Mouse (Mus musculus): ENCODE results near the gene Pde7b. TPM values are rescaled to one million over a fixed set of nuclear protein-coding genes. Genes with fewer than 3 reads are reported as not detected.

Gene Pde7b
- polyA plus RNA-seq, 1 experiment from 2014 or later: 0.42 TPM

DNA sequence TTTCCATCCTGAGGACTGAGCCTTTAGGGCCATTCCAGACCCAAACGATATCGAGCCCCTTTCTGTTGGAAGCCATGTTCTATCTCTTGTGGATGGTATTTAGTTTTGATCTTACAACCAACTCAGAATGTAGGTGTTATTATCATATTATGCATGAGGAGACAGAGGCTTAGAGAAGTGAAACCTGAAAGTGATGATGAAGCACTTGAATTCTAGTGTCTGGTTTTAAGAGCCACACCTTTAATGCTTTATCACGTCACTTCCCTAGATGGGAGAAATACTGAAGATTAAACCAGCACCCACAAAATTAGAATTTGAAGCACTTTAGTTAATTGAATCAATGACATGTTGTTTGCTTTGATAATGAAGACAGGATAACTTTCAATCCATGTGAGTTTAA, 329.1 kb downstream of the Pde7b start:
- no peak overlapping the region for H3K4me3 ChIP-seq
- no peaks in the 10 kb centered on the region for H3K36me3 ChIP-seq
- H3K4me2 ChIP-seq: no peak overlapping the region
- H3K27me3 ChIP-seq (replicated peaks): no peaks in the 10 kb centered on the region
- H3K27ac ChIP-seq: no peak overlapping the region
- no peak for ATAC-seq
- H3K9ac ChIP-seq: no peak overlapping the region
- no peaks in the 10 kb centered on the region for H3K4me1 ChIP-seq
- no peaks in the 10 kb centered on the region for H3K9me3 ChIP-seq (replicated peaks)
- WGBS (ENCODE audit: insufficient replicate concordance): 78% methylated on average over 3 of the region's 3 CpGs

GRCm38 (mm10) chr10:20394815-20395214, 330.1 kb downstream of the Pde7b start:
- no peak overlapping the region for H3K4me2 ChIP-seq
- ATAC-seq: no peak
- no peaks in the 10 kb centered on the region for H3K9me3 ChIP-seq (replicated peaks)
- H3K9ac ChIP-seq: no peak overlapping the region
- no peaks in the 10 kb centered on the region for H3K36me3 ChIP-seq
- 71% methylated on average over 5 of the region's 5 CpGs for WGBS (ENCODE audit: insufficient replicate concordance)
- no peaks in the 10 kb centered on the region for H3K27me3 ChIP-seq (replicated peaks)
- H3K4me1 ChIP-seq: no peaks in the 10 kb centered on the region
- H3K4me3 ChIP-seq: no peak overlapping the region
- no peak overlapping the region for H3K27ac ChIP-seq

- Histone ChIP-seq H3K27me3 (replicated peaks) (no peaks in the 10 kb centered on the region), H3K9me3 (replicated peaks) (no peaks in the 10 kb centered on the region), H3K4me1 (no peaks in the 10 kb centered on the region), H3K9ac (no peak overlapping the region), H3K4me2 (no peak overlapping the region), H3K4me3 (no peak overlapping the region), H3K27ac (no peak overlapping the region), H3K36me3 (no peaks in the 10 kb centered on the region)
- 41% methylated on average over 3 of the region's 3 CpGs for WGBS (ENCODE audit: insufficient replicate concordance)
- ATAC-seq: no peak
These were observed 334.3 kb downstream of the Pde7b start for GRCm38 (mm10) chr10:20390568-20390967.

DNA sequence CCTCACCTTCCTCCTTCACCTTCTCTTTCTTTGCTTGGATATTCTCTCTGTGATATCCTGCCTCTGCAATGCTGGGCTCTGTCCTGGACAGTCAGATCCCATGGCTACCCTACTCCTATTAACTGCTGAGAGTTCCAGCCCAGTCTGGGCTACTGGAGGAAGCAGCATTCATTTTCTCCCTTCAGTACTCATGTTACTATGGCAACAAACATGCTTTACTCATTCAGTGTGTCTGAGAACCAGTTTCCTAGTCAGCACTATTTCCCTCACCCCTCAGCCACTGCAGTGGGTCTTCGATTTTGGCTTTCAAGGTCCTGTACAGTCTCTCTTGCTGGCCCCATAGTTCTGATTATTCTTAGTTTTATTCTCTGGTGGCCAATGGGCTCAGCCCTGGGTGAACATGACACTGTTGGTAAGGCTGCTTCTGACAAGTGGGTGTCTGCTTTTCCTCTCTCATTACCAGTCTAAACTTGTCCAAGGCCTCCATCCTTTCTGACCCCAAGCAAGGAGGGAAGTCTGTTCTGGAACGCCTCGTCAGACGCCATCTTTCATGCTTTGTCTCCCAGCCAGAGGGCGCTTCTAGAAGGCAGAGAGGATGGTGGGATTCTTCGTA, 342.0 kb downstream of the Pde7b start:
- Histone ChIP-seq H3K27me3 (replicated peaks) (0 out of 2 replicates have a peak, but pooled peaks cover 4% of the 10 kb centered on the region), H3K4me1 (no peaks in the 10 kb centered on the region), H3K36me3 (no peaks in the 10 kb centered on the region), H3K4me3 (no peak overlapping the region), H3K9ac (no peak overlapping the region), H3K27ac (no peak overlapping the region), H3K9me3 (replicated peaks) (no peaks in the 10 kb centered on the region), H3K4me2 (no peak overlapping the region)
- WGBS (ENCODE audit: insufficient replicate concordance): 67% methylated on average over 6 of the region's 6 CpGs
- no peak for ATAC-seq

DNA sequence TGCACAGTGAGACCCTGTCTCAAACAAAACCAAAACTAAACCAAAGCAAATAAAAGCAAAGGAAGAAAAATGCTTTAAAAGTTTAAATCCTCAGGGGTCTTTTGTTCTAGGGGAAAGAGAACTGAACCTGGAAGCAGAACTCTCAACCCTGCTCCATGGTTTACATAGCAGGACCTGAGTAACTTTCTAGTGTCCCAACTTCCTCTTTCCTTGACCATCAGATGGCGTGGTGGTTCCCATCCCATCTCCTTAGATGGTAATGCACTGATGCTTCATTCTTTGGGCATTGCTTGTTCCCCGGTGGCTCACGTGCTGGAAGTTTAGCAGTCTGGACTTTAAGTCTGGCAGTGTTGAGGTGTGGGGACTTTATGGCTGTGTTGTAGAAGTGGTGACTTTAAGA, 343.5 kb downstream of the Pde7b start:
- no peak overlapping the region for H3K27ac ChIP-seq
- 0 out of 2 replicates have a peak, but pooled peaks cover 4% of the 10 kb centered on the region for H3K27me3 ChIP-seq (replicated peaks)
- H3K4me2 ChIP-seq: no peak overlapping the region
- 62% methylated on average over 3 of the region's 3 CpGs for WGBS (ENCODE audit: insufficient replicate concordance)
- H3K4me3 ChIP-seq: no peak overlapping the region
- no peak for ATAC-seq
- no peaks in the 10 kb centered on the region for H3K36me3 ChIP-seq
- no peaks in the 10 kb centered on the region for H3K4me1 ChIP-seq
- H3K9ac ChIP-seq: no peak overlapping the region
- H3K9me3 ChIP-seq (replicated peaks): no peaks in the 10 kb centered on the region

- Histone ChIP-seq H3K27ac (no peak overlapping the region), H3K36me3 (no peaks in the 10 kb centered on the region), H3K9ac (no peak overlapping the region), H3K9me3 (replicated peaks) (no peaks in the 10 kb centered on the region), H3K4me3 (no peak overlapping the region), H3K4me1 (no peaks in the 10 kb centered on the region), H3K27me3 (replicated peaks) (0 out of 2 replicates have a peak, but pooled peaks cover 4% of the 10 kb centered on the region), H3K4me2 (no peak overlapping the region)
- no peak for ATAC-seq
- 60% methylated on average over 3 of the region's 3 CpGs for WGBS (ENCODE audit: insufficient replicate concordance)
These were observed 344.1 kb downstream of the Pde7b start for GRCm38 (mm10) chr10:20380798-20381197.

DNA sequence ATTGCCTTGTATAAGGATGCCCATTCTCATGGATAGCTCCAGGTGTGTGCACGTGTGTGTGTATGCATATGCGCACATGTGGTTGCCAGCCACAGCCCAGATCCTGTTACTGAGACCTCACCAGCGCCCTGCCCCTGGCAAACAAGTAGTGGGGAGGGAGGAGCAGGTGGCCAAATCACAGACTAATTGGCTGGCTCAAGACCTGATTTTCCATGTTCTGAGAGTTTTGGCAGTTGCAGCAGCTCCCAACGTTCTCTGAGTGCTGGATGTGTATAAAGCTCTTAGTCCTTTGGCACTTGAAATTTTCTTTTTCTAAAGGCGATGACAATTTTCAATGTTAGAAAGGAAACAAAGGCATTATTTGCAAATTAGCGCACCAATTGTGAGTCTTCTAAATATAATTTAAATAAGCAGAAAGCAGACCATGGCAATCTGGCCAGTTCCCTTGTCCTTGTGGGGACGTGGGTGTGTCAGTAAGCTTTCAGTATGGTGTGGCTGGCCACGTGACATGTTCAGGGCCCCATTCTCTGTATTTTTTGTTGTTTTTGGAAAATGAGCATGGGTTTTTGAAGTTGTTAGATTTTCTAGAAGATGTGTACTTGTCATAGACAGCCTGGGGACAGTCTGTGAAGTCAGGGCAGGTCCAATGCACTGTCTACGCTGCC, 345.7 kb downstream of the Pde7b start:
- Histone ChIP-seq H3K36me3 (no peaks in the 10 kb centered on the region), H3K9me3 (replicated peaks) (no peaks in the 10 kb centered on the region), H3K4me3 (no peak overlapping the region), H3K9ac (no peak overlapping the region), H3K4me1 (no peaks in the 10 kb centered on the region), H3K27me3 (replicated peaks) (0 out of 2 replicates have a peak, but pooled peaks cover 4% of the 10 kb centered on the region), H3K4me2 (no peak overlapping the region), H3K27ac (no peak overlapping the region)
- ATAC-seq: no peak
- WGBS (ENCODE audit: insufficient replicate concordance): 61% methylated on average over 9 of the region's 9 CpGs

DNA sequence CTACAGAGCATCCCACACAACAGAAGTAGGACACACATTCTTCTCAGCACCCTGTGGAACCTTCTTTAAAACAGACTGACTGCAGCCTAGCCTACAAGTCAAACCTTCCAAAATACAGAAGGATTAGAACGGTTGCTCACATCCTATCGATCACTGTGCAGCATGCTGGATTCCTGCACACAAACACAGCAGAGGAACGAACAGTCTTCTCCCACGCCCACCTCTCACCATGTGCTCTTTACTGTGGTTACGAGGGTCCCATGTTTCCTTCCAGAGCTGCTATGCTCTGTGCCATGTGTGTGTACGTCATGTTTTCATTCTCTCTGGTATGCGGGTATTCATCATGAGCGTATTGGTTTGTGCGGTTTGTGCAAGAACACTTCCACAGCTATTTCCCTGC, 347.3 kb downstream of the Pde7b start:
- H3K4me3 ChIP-seq: no peak overlapping the region
- no peak for ATAC-seq
- H3K36me3 ChIP-seq: no peaks in the 10 kb centered on the region
- no peak overlapping the region for H3K27ac ChIP-seq
- WGBS (ENCODE audit: insufficient replicate concordance): 73% methylated on average over 9 of the region's 9 CpGs
- no peaks in the 10 kb centered on the region for H3K4me1 ChIP-seq
- H3K9me3 ChIP-seq (replicated peaks): no peaks in the 10 kb centered on the region
- H3K9ac ChIP-seq: no peak overlapping the region
- H3K4me2 ChIP-seq: no peak overlapping the region
- 0 out of 2 replicates have a peak, but pooled peaks cover 4% of the 10 kb centered on the region for H3K27me3 ChIP-seq (replicated peaks)

- Histone ChIP-seq H3K4me1 (no peaks in the 10 kb centered on the region), H3K27ac (no peak overlapping the region), H3K36me3 (no peaks in the 10 kb centered on the region), H3K9me3 (replicated peaks) (0 out of 2 replicates have a peak, but pooled peaks cover under 1% of the 10 kb centered on the region), H3K27me3 (replicated peaks) (no peaks in the 10 kb centered on the region), H3K9ac (no peak overlapping the region), H3K4me3 (no peak overlapping the region), H3K4me2 (no peak overlapping the region)
- ATAC-seq: no peak
- WGBS (ENCODE audit: insufficient replicate concordance): 84% methylated on average over 5 of the region's 5 CpGs
These were observed 352.8 kb downstream of the Pde7b start for GRCm38 (mm10) chr10:20372046-20372445.

DNA sequence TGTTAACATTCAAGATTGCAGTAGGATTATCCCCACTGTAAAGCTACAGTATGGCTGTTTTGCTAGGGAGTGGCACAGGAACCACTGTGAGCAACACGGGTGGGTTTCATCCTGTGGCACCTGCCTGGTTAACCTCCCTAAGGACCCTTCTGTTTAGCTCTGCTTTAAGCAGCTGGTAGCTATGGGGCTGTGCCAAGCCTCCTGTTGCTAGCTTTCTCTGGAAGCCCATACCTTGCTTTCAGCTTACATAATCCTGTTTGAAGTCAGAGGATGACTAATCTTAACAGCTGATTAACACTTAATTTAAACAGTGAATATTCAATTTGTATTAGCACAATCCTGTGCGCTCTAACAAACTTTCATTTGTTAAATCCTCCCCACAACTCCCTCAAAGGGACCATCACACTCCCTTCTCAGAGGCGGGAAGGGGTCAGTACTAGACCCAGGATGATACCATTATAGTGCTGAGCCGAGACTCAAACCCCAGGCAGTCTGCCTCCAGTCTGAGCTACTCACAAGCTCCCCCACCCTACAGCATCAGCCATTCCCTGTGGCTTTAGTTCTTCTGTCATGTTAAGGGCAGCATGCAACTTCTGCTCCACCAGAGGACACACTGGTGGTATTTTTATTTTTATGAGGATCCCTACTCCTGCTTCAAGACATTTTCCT, 362.3 kb downstream of the Pde7b start:
- peaks cover 57% of the 10 kb centered on the region for H3K36me3 ChIP-seq
- H3K27me3 ChIP-seq (replicated peaks): no peaks in the 10 kb centered on the region
- H3K4me3 ChIP-seq: no peak overlapping the region
- no peak overlapping the region for H3K9ac ChIP-seq
- no peaks in the 10 kb centered on the region for H3K4me1 ChIP-seq
- H3K4me2 ChIP-seq: no peak overlapping the region
- no peak for ATAC-seq
- no peak overlapping the region for H3K27ac ChIP-seq
- 73% methylated on average over 4 of the region's 4 CpGs for WGBS (ENCODE audit: insufficient replicate concordance)
- H3K9me3 ChIP-seq (replicated peaks): 0 out of 2 replicates have a peak, but pooled peaks cover 5% of the 10 kb centered on the region

- H3K27ac ChIP-seq: no peak overlapping the region
- ATAC-seq: no peak
- H3K4me3 ChIP-seq: no peak overlapping the region
- no peaks in the 10 kb centered on the region for H3K27me3 ChIP-seq (replicated peaks)
- no peak overlapping the region for H3K9ac ChIP-seq
- WGBS (ENCODE audit: insufficient replicate concordance): 57% methylated on average over 10 of the region's 10 CpGs
- H3K4me1 ChIP-seq: no peaks in the 10 kb centered on the region
- 0 out of 2 replicates have a peak, but pooled peaks cover 2% of the 10 kb centered on the region for H3K9me3 ChIP-seq (replicated peaks)
- peaks cover 65% of the 10 kb centered on the region for H3K36me3 ChIP-seq
- no peak overlapping the region for H3K4me2 ChIP-seq
These were observed 363.1 kb downstream of the Pde7b start for GRCm38 (mm10) chr10:20361542-20362449.
